Mouse (Mus musculus) cerebellum, postnatal 14 days (tissue): ENCODE results near the gene Gm3029.
"Not testable (repeated sequence)": the region's sequence is repeated elsewhere in the genome, so short reads cannot be mapped to it uniquely, and the experiment has no call there.

Experiments
- DNase-seq, 2 experiments: peaks; one replicate each; pipeline ENCODE4 v3.0.0; 2021; ENCODE audit warnings: mixed read lengths in 2 of 2

Gm3029 gene

DNA sequence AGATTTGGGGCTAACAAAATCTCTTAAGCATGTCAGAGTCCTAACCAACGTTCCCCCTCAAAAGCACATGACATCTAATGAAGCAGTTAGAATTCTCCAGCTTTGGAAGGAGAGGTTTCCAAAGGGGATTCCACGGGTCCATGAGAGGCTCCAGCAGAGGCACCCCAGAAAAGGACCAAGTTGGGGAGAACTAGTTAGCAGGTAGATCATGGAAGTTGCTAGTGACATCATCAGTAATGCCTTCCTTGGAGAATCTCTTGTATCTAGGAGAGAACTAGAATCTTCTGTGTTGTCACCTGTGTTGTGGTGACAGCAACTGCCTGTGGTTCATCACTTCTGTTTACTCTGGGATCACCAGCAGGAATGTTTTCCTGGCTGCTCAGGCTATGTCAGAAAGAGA is at the start of gene Gm3029:
Gene Gm3029, plus strand, starts transcription at position 301 of the 400 bp plus-strand sequence.
- not testable (repeated sequence) for DNase-seq

DNA sequence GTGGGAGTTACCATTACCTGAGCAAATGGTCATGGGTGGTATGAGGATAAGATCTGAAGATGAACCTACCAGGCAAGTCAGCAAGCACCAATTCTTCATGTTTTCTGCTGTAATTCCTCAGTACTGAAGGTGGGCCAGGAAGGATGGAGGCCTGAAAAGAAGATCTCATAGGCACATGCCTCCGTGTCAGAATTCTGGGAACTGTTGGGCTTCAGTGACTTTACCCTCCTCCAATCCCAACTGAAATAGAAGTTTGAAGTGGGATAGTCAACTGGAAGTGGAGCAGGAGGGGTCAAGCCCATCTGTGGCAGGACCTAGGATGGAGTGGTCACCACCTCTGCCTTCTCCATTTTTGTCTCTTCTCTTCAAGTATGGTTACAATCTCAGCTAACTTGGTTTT is 47.7 kb upstream of the Gm3029 start, which contains the start of gene Gm2916:
Gene Gm2916, plus strand, starts transcription at position 301 of the 400 bp plus-strand sequence.
- DNase-seq, result not testable (repeated sequence)

GRCm38 (mm10) chr14:3963247-3963646 is 31.7 kb downstream of the Gm3029 start, which contains the start of gene Gm3095:
Gm3095 (plus strand) TSS chr14:3963547.
- DNase-seq, result not testable (repeated sequence)
